Mouse (Mus musculus): ENCODE data around the gene Fbxo41. TPM values are rescaled to one million over a fixed set of nuclear protein-coding genes. Genes with fewer than 3 reads are reported as not detected.

The Fbxo41 gene
- total RNA-seq, 1 experiment = 0.54 TPM

- H3K4me1 ChIP-seq (ENCODE audit: control insufficient read depth in 2 of 2, insufficient read depth in 2 of 2, low read length in 2 of 2, poor library complexity in 1 of 2) = peaks cover 11 to 14% of the 10 kb centered on the region in 2 experiments
- H3K9ac ChIP-seq (ENCODE audit: insufficient read depth, low read depth, low read length, poor library complexity, severe bottlenecking) = no peak overlapping the region
- H3K9me3 ChIP-seq (ENCODE audit: control insufficient read depth, insufficient read depth, low read depth, low read length) = no peaks in the 10 kb centered on the region
- no peak overlapping the region for H3K27ac ChIP-seq (ENCODE audit: insufficient read depth, low read depth, low read length, poor library complexity, severe bottlenecking)
- in situ Hi-C loops (cut with MboI; ENCODE audit: low sequenced_read_pairs in 2 of 2, unreplicated experiment in 2 of 2) = no loop called here
- DNase-seq (ENCODE audit: low read depth, low spot score) = no peak
- no peaks in the 10 kb centered on the region for H3K36me3 ChIP-seq (ENCODE audit: control insufficient read depth, insufficient read depth, low read length, poor library complexity, severe bottlenecking)
- TF ChIP-seq MAFK (IDR thresholded peaks at IDR 0.05; ENCODE audit: insufficient read depth, low read depth, low read length) (no peak), CHD2 (IDR thresholded peaks at IDR 0.05; ENCODE audit: low read depth, low read length) (no peak), HCFC1 (IDR thresholded peaks at IDR 0.05; ENCODE audit: borderline replicate concordance, insufficient read depth, low read length) (no peak), ZNF384 (IDR thresholded peaks at IDR 0.05; ENCODE audit: low read depth, low read length) (no peak), ZC3H11A (IDR thresholded peaks at IDR 0.05; ENCODE audit: borderline replicate concordance, low read depth, low read length) (no peak)
- H3K4me3 ChIP-seq (ENCODE audit: insufficient read depth in 1 of 2, low read depth in 1 of 2, low read length in 2 of 2, poor library complexity in 1 of 2, severe bottlenecking in 1 of 2) = no peak overlapping the region
These were observed 20.0 kb upstream of the Fbxo41 start for GRCm38 (mm10) chr6:85522825-85523224.

GRCm38 (mm10) chr6:85522026-85522425, 19.2 kb upstream of the Fbxo41 start:
- no peak for DNase-seq (ENCODE audit: low read depth, low spot score)
- no peak overlapping the region for H3K9ac ChIP-seq (ENCODE audit: insufficient read depth, low read depth, low read length, poor library complexity, severe bottlenecking)
- TF ChIP-seq HCFC1 (IDR thresholded peaks at IDR 0.05; ENCODE audit: borderline replicate concordance, insufficient read depth, low read length) (no peak), MAFK (IDR thresholded peaks at IDR 0.05; ENCODE audit: insufficient read depth, low read depth, low read length) (peak; percentile 69)
- H3K9me3 ChIP-seq (ENCODE audit: control insufficient read depth, insufficient read depth, low read depth, low read length) = no peaks in the 10 kb centered on the region
- in situ Hi-C loops (cut with MboI; ENCODE audit: low sequenced_read_pairs in 2 of 2, unreplicated experiment in 2 of 2) = no loop called here
- peaks cover 11 to 13% of the 10 kb centered on the region in 2 experiments for H3K4me1 ChIP-seq (ENCODE audit: control insufficient read depth in 2 of 2, insufficient read depth in 2 of 2, low read length in 2 of 2, poor library complexity in 1 of 2)
- H3K27ac ChIP-seq (ENCODE audit: insufficient read depth, low read depth, low read length, poor library complexity, severe bottlenecking) = no peak overlapping the region
- H3K36me3 ChIP-seq (ENCODE audit: control insufficient read depth, insufficient read depth, low read length, poor library complexity, severe bottlenecking) = no peaks in the 10 kb centered on the region
- no peak overlapping the region for H3K4me3 ChIP-seq (ENCODE audit: insufficient read depth in 1 of 2, low read depth in 1 of 2, low read length in 2 of 2, poor library complexity in 1 of 2, severe bottlenecking in 1 of 2)

- DNase-seq (ENCODE audit: low read depth, low spot score) = no peak
- in situ Hi-C loops (cut with MboI; ENCODE audit: low sequenced_read_pairs in 2 of 2, unreplicated experiment in 2 of 2) = no loop called here
- no peak for TF ChIP-seq CHD2 (IDR thresholded peaks at IDR 0.05; ENCODE audit: low read depth, low read length)
- no peak for TF ChIP-seq HCFC1 (IDR thresholded peaks at IDR 0.05; ENCODE audit: borderline replicate concordance, insufficient read depth, low read length)
- no peak for TF ChIP-seq ZNF384 (IDR thresholded peaks at IDR 0.05; ENCODE audit: low read depth, low read length)
- no peak for TF ChIP-seq MAFK (IDR thresholded peaks at IDR 0.05; ENCODE audit: insufficient read depth, low read depth, low read length)
- TF ChIP-seq ZC3H11A (IDR thresholded peaks at IDR 0.05; ENCODE audit: borderline replicate concordance, low read depth, low read length) = no peak
- no peaks in the 10 kb centered on the region for H3K36me3 ChIP-seq (ENCODE audit: control insufficient read depth, insufficient read depth, low read length, poor library complexity, severe bottlenecking)
- no peak overlapping the region for H3K9ac ChIP-seq (ENCODE audit: insufficient read depth, low read depth, low read length, poor library complexity, severe bottlenecking)
- H3K27ac ChIP-seq (ENCODE audit: insufficient read depth, low read depth, low read length, poor library complexity, severe bottlenecking) = no peak overlapping the region
- peaks cover 8 to 13% of the 10 kb centered on the region in 2 experiments for H3K4me1 ChIP-seq (ENCODE audit: control insufficient read depth in 2 of 2, insufficient read depth in 2 of 2, low read length in 2 of 2, poor library complexity in 1 of 2)
- no peak overlapping the region for H3K4me3 ChIP-seq (ENCODE audit: insufficient read depth in 1 of 2, low read depth in 1 of 2, low read length in 2 of 2, poor library complexity in 1 of 2, severe bottlenecking in 1 of 2)
- H3K9me3 ChIP-seq (ENCODE audit: control insufficient read depth, insufficient read depth, low read depth, low read length) = no peaks in the 10 kb centered on the region
These were observed 15.4 kb upstream of the Fbxo41 start for GRCm38 (mm10) chr6:85518091-85518693.

- Histone ChIP-seq H3K9me3 (ENCODE audit: control insufficient read depth, insufficient read depth, low read depth, low read length) (no peaks in the 10 kb centered on the region), H3K9ac (ENCODE audit: insufficient read depth, low read depth, low read length, poor library complexity, severe bottlenecking) (no peak overlapping the region), H3K4me3 (ENCODE audit: insufficient read depth in 1 of 2, low read depth in 1 of 2, low read length in 2 of 2, poor library complexity in 1 of 2, severe bottlenecking in 1 of 2) (no peak overlapping the region), H3K4me1 (ENCODE audit: control insufficient read depth in 2 of 2, insufficient read depth in 2 of 2, low read length in 2 of 2, poor library complexity in 1 of 2) (peaks cover 3 to 4% of the 10 kb centered on the region in 2 experiments; a peak in 1 of 4 replicates), H3K36me3 (ENCODE audit: control insufficient read depth, insufficient read depth, low read length, poor library complexity, severe bottlenecking) (no peaks in the 10 kb centered on the region), H3K27ac (ENCODE audit: insufficient read depth, low read depth, low read length, poor library complexity, severe bottlenecking) (no peak overlapping the region)
- in situ Hi-C loops (cut with MboI; ENCODE audit: low sequenced_read_pairs in 2 of 2, unreplicated experiment in 2 of 2) = no loop called here
- DNase-seq (ENCODE audit: low read depth, low spot score) = no peak
- no peak for TF ChIP-seq HCFC1 (IDR thresholded peaks at IDR 0.05; ENCODE audit: borderline replicate concordance, insufficient read depth, low read length)
- no peak for TF ChIP-seq MAFK (IDR thresholded peaks at IDR 0.05; ENCODE audit: insufficient read depth, low read depth, low read length)
- TF ChIP-seq CHD2 (IDR thresholded peaks at IDR 0.05; ENCODE audit: low read depth, low read length) = no peak
- TF ChIP-seq ZC3H11A (IDR thresholded peaks at IDR 0.05; ENCODE audit: borderline replicate concordance, low read depth, low read length) = no peak
- TF ChIP-seq ZNF384 (IDR thresholded peaks at IDR 0.05; ENCODE audit: low read depth, low read length) = no peak
These were observed 13.1 kb upstream of the Fbxo41 start for GRCm38 (mm10) chr6:85515941-85516340.

GRCm38 (mm10) chr6:85513531-85513910, 10.7 kb upstream of the Fbxo41 start, which contains the start of gene Egr4:
Egr4 (minus strand) TSS chr6:85513589.
- Histone ChIP-seq H3K4me3 (ENCODE audit: insufficient read depth in 1 of 2, low read depth in 1 of 2, low read length in 2 of 2, poor library complexity in 1 of 2, severe bottlenecking in 1 of 2) (peak within 1 kb of the TSS; percentile 62 to 87), H3K36me3 (ENCODE audit: control insufficient read depth, insufficient read depth, low read length, poor library complexity, severe bottlenecking) (no peaks in the 10 kb centered on the region), H3K27ac (ENCODE audit: insufficient read depth, low read depth, low read length, poor library complexity, severe bottlenecking) (no peak within 1 kb of the TSS), H3K4me1 (ENCODE audit: control insufficient read depth in 2 of 2, insufficient read depth in 2 of 2, low read length in 2 of 2, poor library complexity in 1 of 2) (no peaks in the 10 kb centered on the region), H3K9ac (ENCODE audit: insufficient read depth, low read depth, low read length, poor library complexity, severe bottlenecking) (0 out of 2 replicates have a peak within 1 kb of the TSS, but pooled peaks have one; percentile 25), H3K9me3 (ENCODE audit: control insufficient read depth, insufficient read depth, low read depth, low read length) (no peaks in the 10 kb centered on the region)
- TF ChIP-seq ZC3H11A (IDR thresholded peaks at IDR 0.05; ENCODE audit: borderline replicate concordance, low read depth, low read length) (no peak), MAFK (IDR thresholded peaks at IDR 0.05; ENCODE audit: insufficient read depth, low read depth, low read length) (no peak), HCFC1 (IDR thresholded peaks at IDR 0.05; ENCODE audit: borderline replicate concordance, insufficient read depth, low read length) (no peak), ZNF384 (IDR thresholded peaks at IDR 0.05; ENCODE audit: low read depth, low read length) (no peak), CHD2 (IDR thresholded peaks at IDR 0.05; ENCODE audit: low read depth, low read length) (no peak)
- DNase-seq (ENCODE audit: low read depth, low spot score) = no peak
- in situ Hi-C loops (cut with MboI; ENCODE audit: low sequenced_read_pairs in 2 of 2, unreplicated experiment in 2 of 2) = no loop called here

Data from ES-E14 (cell line).